Mouse (Mus musculus) C2C12 (cell line): ENCODE measurements around the gene Grm7. TPM values are rescaled to one million over a fixed set of nuclear protein-coding genes. Genes with fewer than 3 reads are reported as not detected.

Source experiments
- H3K27me3 ChIP-seq: one replicate; pipeline ENCODE4 v1.6.1; 2011; ENCODE audit not compliant: control insufficient read depth, insufficient read depth, insufficient read length
- H3K36me3 ChIP-seq: one replicate; pipeline ENCODE4 v1.6.1; 2011; ENCODE audit not compliant: control insufficient read depth, insufficient read depth
- H3K4me3 ChIP-seq: one replicate; pipeline ENCODE4 v1.5.1; 2011; ENCODE audit warnings: mild to moderate bottlenecking, control low read depth; ENCODE audit not compliant: poor library complexity, insufficient read depth, severe bottlenecking
- H3K79me2 ChIP-seq: one replicate; pipeline ENCODE4 v1.6.1; 2011; ENCODE audit not compliant: control insufficient read depth, insufficient read depth
- H3K79me3 ChIP-seq: one replicate; pipeline ENCODE4 v1.6.1; 2011; ENCODE audit warnings: low read depth, control low read depth
- H3ac ChIP-seq: one replicate; pipeline ENCODE3; 2011; ENCODE audit warnings: low read depth; ENCODE audit not compliant: control insufficient read depth, insufficient read length
- CEBPB ChIP-seq: IDR thresholded peaks from one replicate; pipeline ENCODE4 v1.6.1; 2011; ENCODE audit warnings: low read depth, mild to moderate bottlenecking, control low read depth, moderate library complexity
- CTCF ChIP-seq: IDR thresholded peaks from one replicate; pipeline ENCODE4 v1.5.1; 2011; ENCODE audit not compliant: control insufficient read depth, insufficient read depth, insufficient read length
- FOSL1 ChIP-seq: IDR thresholded peaks from one replicate; pipeline ENCODE4 v1.8.0; 2011; ENCODE audit warnings: mild to moderate bottlenecking, low read length; ENCODE audit not compliant: poor library complexity, insufficient read depth, severe bottlenecking
- MAX ChIP-seq: IDR thresholded peaks from one replicate; pipeline ENCODE4 v1.6.1; 2011; ENCODE audit warnings: mild to moderate bottlenecking, control low read depth
- MYOD1 ChIP-seq: IDR thresholded peaks from one replicate; pipeline ENCODE4 v1.6.1; 2011; ENCODE audit warnings: low read depth; ENCODE audit not compliant: control insufficient read depth, insufficient read length
- MYOG ChIP-seq: IDR thresholded peaks from one replicate; pipeline ENCODE4 v1.6.1; 2011; ENCODE audit not compliant: control insufficient read depth, insufficient read length; ENCODE audit errors: extremely low read depth
- USF1 ChIP-seq: IDR thresholded peaks from one replicate; pipeline ENCODE4 v1.6.1; 2011; ENCODE audit warnings: low read depth, mild to moderate bottlenecking, control low read depth, moderate library complexity
- polyA plus RNA-seq: library from polyadenylated mRNA; unstranded; fragments of >200 nt; fragmentation: generic; extraction: Trizol; gene quantifications from one replicate; pipeline ENCODE4 v1.2.1, GENCODE M21; 2012; ENCODE audit warnings: missing spikeins

The Grm7 gene
- polyA plus RNA-seq, 1 experiment, result 0.78 TPM

GRCm38 (mm10) chr6:111276657-111277056, 631.3 kb downstream of the Grm7 start:
- H3K79me2 ChIP-seq, result no peaks in the 10 kb centered on the region
- H3K79me3 ChIP-seq, result no peaks in the 10 kb centered on the region
- H3K4me3 ChIP-seq, result no peak overlapping the region
- no peaks in the 10 kb centered on the region for H3K27me3 ChIP-seq
- TF ChIP-seq USF1 (no peak), MYOD1 (no peak), CTCF (no peak), FOSL1 (no peak), MYOG (no peak), MAX (no peak), CEBPB (no peak)
- H3ac ChIP-seq, result no peak overlapping the region
- H3K36me3 ChIP-seq, result no peaks in the 10 kb centered on the region

- Histone ChIP-seq H3K27me3 (no peaks in the 10 kb centered on the region), H3K79me3 (no peaks in the 10 kb centered on the region), H3K79me2 (no peaks in the 10 kb centered on the region), H3ac (no peak overlapping the region), H3K36me3 (no peaks in the 10 kb centered on the region), H3K4me3 (no peak overlapping the region)
- TF ChIP-seq FOSL1 (no peak), MYOG (no peak), MAX (no peak), CEBPB (no peak), USF1 (no peak), CTCF (no peak), MYOD1 (no peak)
Measured at GRCm38 (mm10) chr6:111278516-111278915, 633.1 kb downstream of the Grm7 start.

DNA sequence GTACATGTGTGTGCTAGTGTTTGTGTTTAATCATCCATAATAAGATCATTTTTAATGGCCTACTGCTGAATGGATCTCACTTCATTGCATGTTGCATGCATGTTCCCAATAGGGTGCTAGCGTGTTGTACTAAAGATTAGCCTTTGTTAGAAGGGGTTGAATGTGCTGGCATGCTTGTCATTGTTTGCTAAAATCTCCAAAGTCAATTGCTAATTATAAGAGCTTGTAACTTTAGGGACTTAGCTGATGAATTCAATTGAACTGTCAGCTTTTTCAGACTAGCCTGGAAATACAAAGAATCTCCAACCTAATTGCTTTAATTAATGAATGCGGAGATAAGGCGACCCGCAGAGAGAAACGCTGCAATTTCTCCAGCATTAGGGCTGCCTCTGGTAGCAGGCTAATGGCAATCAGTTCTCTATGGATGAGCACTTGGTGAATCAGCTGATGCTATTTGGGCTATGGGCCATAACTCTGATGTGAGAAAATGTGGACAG, 648.2 kb downstream of the Grm7 start:
- no peaks in the 10 kb centered on the region for H3K79me2 ChIP-seq
- H3K4me3 ChIP-seq, result no peak overlapping the region
- no peak for TF ChIP-seq FOSL1
- no peaks in the 10 kb centered on the region for H3K79me3 ChIP-seq
- no peaks in the 10 kb centered on the region for H3K36me3 ChIP-seq
- no peak overlapping the region for H3ac ChIP-seq
- no peaks in the 10 kb centered on the region for H3K27me3 ChIP-seq

- Histone ChIP-seq H3ac (no peak overlapping the region), H3K36me3 (no peaks in the 10 kb centered on the region), H3K79me2 (no peaks in the 10 kb centered on the region), H3K27me3 (no peaks in the 10 kb centered on the region), H3K79me3 (no peaks in the 10 kb centered on the region), H3K4me3 (no peak overlapping the region)
- no peak for TF ChIP-seq CTCF
- TF ChIP-seq FOSL1, result no peak
- TF ChIP-seq MYOD1, result no peak
- TF ChIP-seq MYOG, result no peak
- TF ChIP-seq CEBPB, result no peak
- TF ChIP-seq MAX, result no peak
- no peak for TF ChIP-seq USF1
Measured at GRCm38 (mm10) chr6:111303912-111304555, 658.7 kb downstream of the Grm7 start.

DNA sequence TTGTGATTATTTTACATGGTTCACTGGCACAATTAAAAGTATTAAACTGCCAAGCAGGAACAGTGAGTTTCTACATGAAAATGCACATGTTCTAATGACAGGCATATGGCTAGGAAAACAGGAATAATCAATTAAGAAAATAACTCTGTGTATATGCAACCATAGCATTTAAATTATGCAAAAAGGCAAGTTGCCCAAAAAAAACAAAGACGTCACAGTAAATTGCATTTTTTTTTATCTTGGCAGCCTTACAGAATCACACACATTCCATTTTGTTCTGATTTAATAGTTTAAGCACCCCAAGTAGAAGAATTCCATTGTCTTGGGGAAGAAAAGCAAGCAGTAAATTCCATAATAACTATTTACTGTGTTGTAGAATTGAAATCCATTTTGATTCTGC, 716.3 kb downstream of the Grm7 start:
- Histone ChIP-seq H3K27me3 (no peaks in the 10 kb centered on the region), H3K4me3 (no peak overlapping the region), H3K79me2 (no peaks in the 10 kb centered on the region), H3K36me3 (no peaks in the 10 kb centered on the region), H3K79me3 (no peaks in the 10 kb centered on the region), H3ac (no peak overlapping the region)
- TF ChIP-seq CEBPB, result no peak
- no peak for TF ChIP-seq FOSL1
- no peak for TF ChIP-seq MYOG
- TF ChIP-seq USF1, result no peak
- TF ChIP-seq MYOD1, result no peak
- no peak for TF ChIP-seq MAX
- no peak for TF ChIP-seq CTCF

- H3K36me3 ChIP-seq, result no peaks in the 10 kb centered on the region
- H3K79me2 ChIP-seq, result no peaks in the 10 kb centered on the region
- no peaks in the 10 kb centered on the region for H3K79me3 ChIP-seq
- no peak for TF ChIP-seq CTCF
- no peak for TF ChIP-seq MYOD1
- no peak for TF ChIP-seq FOSL1
- no peak for TF ChIP-seq MYOG
- no peak for TF ChIP-seq CEBPB
- H3K27me3 ChIP-seq, result no peaks in the 10 kb centered on the region
- H3K4me3 ChIP-seq, result no peak overlapping the region
- H3ac ChIP-seq, result no peak overlapping the region
Measured at GRCm38 (mm10) chr6:111368111-111368510, 722.7 kb downstream of the Grm7 start.
